Mouse (Mus musculus) gastrocnemius, postnatal 14 days (tissue): ENCODE results near the gene 1700061G19Rik. TPM values are rescaled to one million over a fixed set of nuclear protein-coding genes. Genes with fewer than 3 reads are reported as not detected.
"Not testable (repeated sequence)": the region's sequence is repeated elsewhere in the genome, so short reads cannot be mapped to it uniquely, and the experiment has no call there.

ENCODE experiments used
- DNase-seq: peaks from one replicate; pipeline ENCODE4 v3.0.0; 2021; ENCODE audit warnings: mixed read lengths
- intact Hi-C: fragments of 180-260 bp; cut with DNase I; formaldehyde crosslinking; loops from one replicate; pipeline ENCODE4 v1.15.1; 2025; ENCODE audit warnings: low total_unique reads
- total RNA-seq, 2 experiments: library from RNA; stranded (reverse); gene quantifications; 2 replicates each; pipeline ENCODE4 v1.2.3; 2021

The 1700061G19Rik gene
- total RNA-seq, 2 experiments from 2014 or later, result not detected

- DNase-seq, intact Hi-C loops: not testable (repeated sequence)
Measured at GRCm38 (mm10) chr17:56909764-56910163, 34.5 kb downstream of the 1700061G19Rik start.

GRCm38 (mm10) chr17:56913023-56913422, 37.7 kb downstream of the 1700061G19Rik start:
- intact Hi-C loops, result no loop called here
- no peak for DNase-seq

DNA sequence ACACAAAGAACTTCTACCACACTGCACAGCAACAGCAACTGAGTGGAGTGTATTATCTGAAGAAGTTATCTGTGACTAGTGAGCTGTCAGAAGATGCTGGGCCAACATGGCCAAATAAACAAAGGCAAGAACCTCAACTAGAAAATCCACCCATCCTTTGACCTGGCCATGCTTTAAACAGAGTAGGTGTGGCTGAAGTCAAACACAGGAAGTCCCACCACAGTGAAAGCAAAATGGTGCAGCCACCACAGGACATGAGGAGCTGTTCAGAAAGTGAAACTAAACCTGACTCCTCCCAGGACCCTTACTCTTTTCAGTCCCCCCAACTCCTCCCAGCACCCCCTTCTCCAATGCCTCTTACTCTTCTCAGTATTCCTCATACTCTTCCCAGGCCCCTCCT, 38.2 kb downstream of the 1700061G19Rik start:
- no peak for DNase-seq
- intact Hi-C loops, result no loop called here

GRCm38 (mm10) chr17:56917166-56917565, 41.9 kb downstream of the 1700061G19Rik start:
- intact Hi-C loops, result no loop called here
- no peak for DNase-seq

DNA sequence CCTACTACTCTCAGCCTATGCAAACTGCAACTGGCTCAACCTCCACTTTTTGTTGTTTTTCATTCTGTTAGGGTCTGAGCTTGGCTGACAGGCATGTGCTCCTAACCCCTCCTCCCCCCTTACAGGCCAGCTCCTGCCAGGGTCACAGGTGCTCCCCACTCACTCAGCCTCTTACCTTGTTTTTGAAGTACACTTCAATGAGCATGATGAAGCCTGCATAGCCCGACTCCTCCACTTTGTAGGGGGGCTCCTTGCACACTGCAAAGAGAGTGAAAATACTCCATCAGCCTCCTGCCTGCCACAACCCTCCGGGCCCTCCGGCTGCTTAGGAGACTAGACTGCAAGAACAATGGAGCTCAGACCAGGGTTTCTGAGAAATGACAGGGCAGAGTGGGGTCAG, 44.4 kb downstream of the 1700061G19Rik start:
- DNase-seq, result no peak
- intact Hi-C loops, result no loop called here

GRCm38 (mm10) chr17:56925998-56926397, 50.7 kb downstream of the 1700061G19Rik start:
- no peak for DNase-seq
- intact Hi-C loops, result no loop called here

- intact Hi-C loops, result no loop called here
Measured at GRCm38 (mm10) chr17:56929101-56929500, 53.8 kb downstream of the 1700061G19Rik start.

DNA sequence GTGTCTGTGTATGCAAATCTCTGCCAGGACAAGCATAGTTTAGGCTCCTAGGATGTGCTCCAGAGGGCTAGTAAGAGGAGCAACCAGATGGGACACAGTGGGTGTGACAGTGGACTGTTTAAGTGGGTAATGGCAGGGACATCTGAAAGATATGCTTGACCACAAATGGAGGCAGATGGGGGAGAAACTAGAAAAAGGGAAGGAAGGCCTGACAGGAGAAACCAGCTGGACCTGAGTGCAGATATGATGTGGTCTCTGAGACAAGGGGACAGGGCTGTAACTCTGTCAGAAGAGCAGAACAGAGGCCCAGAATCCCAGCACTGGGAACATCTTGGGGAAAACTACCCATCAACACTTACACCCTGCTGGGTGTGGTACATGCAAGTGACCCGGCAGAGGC, 54.3 kb downstream of the 1700061G19Rik start:
- no peak for DNase-seq
- intact Hi-C loops, result no loop called here

More at GRCm38 (mm10) chr17:56929101-56929500, 53.8 kb downstream of the 1700061G19Rik start:
- DNase-seq, result no peak

- intact Hi-C loops, result no loop called here
- DNase-seq, result no peak
Measured at GRCm38 (mm10) chr17:56930026-56930425, 54.7 kb downstream of the 1700061G19Rik start.

- intact Hi-C loops, result no loop called here
Measured at GRCm38 (mm10) chr17:56933395-56933794, 58.1 kb downstream of the 1700061G19Rik start.

DNA sequence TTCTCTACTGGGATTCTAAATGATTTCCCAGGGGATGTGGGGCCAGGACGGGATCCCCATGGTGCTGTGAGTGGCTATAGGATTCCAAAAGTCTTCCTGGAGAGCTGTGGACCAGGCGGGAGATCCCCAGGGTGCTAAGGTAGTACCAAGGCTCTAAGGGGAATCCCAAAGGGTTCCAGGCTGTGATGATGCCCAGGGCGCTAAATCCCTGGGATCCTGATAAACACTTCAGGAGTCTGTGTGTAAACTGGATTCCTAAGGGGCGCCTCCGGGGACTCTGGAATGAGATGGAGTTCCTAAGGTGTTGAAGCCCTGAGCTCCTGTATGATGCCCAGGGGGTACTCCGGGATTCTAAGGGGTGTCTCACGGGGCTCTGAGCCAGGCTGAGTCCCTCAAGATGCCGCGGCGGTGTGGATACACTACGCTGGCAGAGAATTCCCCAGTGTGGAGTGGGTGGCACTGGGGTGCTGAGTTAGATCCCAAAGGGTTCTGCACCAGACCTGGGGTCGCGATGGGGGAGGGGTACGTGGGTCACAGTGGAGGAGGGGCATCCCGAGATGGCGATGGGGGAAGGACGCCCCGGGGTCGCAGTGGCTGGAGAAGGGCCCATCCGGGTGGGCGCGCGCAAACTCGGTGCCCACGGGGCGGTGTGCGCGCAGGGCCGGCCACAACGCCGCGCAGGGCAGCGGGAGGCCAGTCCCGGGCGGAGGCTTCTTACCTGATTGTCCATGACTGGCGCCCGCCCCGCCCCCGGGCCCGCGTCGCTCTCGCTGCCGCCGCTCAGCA, 59.5 kb downstream of the 1700061G19Rik start:
- intact Hi-C loops, result loop anchor here (5.0 kb wide), 1 partner anchor 37 kb away; no protein-coding TSS in a partner anchor
- no peak for DNase-seq

More at GRCm38 (mm10) chr17:56933395-56933794, 58.1 kb downstream of the 1700061G19Rik start:
- DNase-seq, result no peak

DNA sequence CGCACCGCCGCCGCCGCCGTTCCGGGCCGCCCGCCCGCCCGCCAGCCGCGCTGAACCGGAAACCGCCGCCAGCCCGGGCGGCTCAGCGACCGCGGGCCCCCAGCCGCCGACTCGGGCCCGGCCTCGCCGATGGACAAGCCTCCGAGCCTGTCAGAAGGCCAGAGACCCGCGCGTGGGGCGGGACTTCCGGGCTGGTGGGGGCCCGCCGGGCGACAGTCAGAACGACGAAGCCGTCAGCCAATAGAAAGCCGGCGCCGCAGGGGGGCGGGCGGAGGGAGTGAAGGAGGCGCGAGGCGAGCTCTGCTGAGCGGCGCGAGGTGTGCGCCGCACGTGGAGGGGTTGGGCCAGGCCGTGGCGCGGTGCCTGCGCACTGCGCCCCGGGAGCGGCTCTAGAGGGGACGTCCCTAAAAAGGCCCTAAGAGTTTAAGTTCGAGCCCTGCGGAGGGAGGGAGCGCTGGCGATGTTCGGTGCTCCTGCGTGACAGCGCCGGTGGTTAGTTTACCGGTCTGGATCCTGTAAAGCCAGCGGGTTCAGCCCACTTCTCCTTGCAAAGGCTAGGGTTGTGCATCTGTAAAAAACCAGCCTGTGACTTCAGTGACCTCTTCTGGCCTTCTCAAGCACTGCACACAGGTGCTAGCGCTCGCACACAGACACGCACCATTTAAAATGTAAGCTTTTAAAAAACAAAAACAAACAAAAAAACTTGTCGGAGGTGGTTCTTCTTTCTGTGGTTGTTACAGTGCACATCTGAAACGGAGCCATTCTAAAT, 60.3 kb downstream of the 1700061G19Rik start, which contains the start of gene Mllt1:
TSS of gene Mllt1 (minus strand) at position 53 of the 769 bp plus-strand sequence.
- DNase-seq, result peak; percentile 99
- intact Hi-C loops, result loop anchor here (5.0 kb wide), 1 partner anchor 38 kb away; no protein-coding TSS in a partner anchor

DNA sequence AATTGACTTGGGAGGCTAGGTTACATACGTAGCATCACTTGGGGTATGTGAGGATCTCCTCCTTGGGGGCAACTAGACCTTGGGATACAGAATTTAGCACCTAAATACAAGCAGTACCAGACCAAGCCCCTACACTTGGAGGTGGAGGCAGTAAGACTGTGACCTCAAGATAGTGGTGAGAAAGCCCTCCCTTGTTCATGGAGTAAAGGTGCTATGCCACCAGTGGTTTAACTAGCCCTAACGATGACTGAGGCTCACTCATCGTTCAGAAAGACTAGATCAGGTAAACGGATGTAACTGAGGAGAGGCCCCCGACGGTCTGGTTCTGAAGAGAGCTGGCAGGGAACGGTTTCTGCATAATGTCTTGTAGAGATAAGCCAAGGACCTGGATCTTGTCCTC, 61.5 kb downstream of the 1700061G19Rik start:
- no peak for DNase-seq
- intact Hi-C loops, result loop anchor here (5.0 kb wide), 1 partner anchor 39 kb away; no protein-coding TSS in a partner anchor

Other genes with a start within 250 kb of the 1700061G19Rik start
- gene Lonp1, start 248.6 kb upstream of the 1700061G19Rik start, total RNA-seq, result 10 to 100 TPM; 50.3 to 54.5 TPM
- gene Catsperd, start 247.3 kb upstream of the 1700061G19Rik start, total RNA-seq, result not detected
- 10 to 100 TPM; 34.2 to 35.1 TPM for gene Ranbp3, start 202.2 kb upstream of the 1700061G19Rik start, total RNA-seq
- 100 to 1,000 TPM; 433 to 458 TPM for gene Ndufa11, start 157.7 kb upstream of the 1700061G19Rik start, total RNA-seq
- 1 to 10 TPM; 5.4 to 5.8 TPM for gene Vmac, start 157.5 kb upstream of the 1700061G19Rik start, total RNA-seq
- 1 to 10 TPM in 1 of 2 experiments, under 1 TPM in 1; 0.47 to 1.4 TPM for gene Nrtn, start 117.9 kb upstream of the 1700061G19Rik start, total RNA-seq
- 10 to 100 TPM; 12.9 to 13.2 TPM for gene Dus3l, start 110.7 kb upstream of the 1700061G19Rik start, total RNA-seq
- under 1 TPM in 1 of 2 experiments, not detected in 1; 0.14 TPM for gene Prr22, start 105.2 kb upstream of the 1700061G19Rik start, total RNA-seq
- 1 to 10 TPM; 3.3 to 4.7 TPM for gene Rfx2, start 44.5 kb upstream of the 1700061G19Rik start, total RNA-seq
- not detected for gene Acsbg2, start 1.0 kb upstream of the 1700061G19Rik start, total RNA-seq
- gene Mllt1, start 59.9 kb downstream of the 1700061G19Rik start, total RNA-seq, result 10 to 100 TPM; 13.9 to 17.1 TPM
- gene Acer1, start 106.6 kb downstream of the 1700061G19Rik start, total RNA-seq, result not detected
- 10 to 100 TPM; 32.7 to 33.3 TPM for gene Clpp, start 114.8 kb downstream of the 1700061G19Rik start, total RNA-seq
- gene Alkbh7, start 121.9 kb downstream of the 1700061G19Rik start, total RNA-seq, result 10 to 100 TPM; 23.3 to 25.2 TPM
- gene Pspn, start 124.5 kb downstream of the 1700061G19Rik start, total RNA-seq, result not detected
- 10 to 100 TPM; 20.6 to 23.6 TPM for gene Gtf2f1, start 135.8 kb downstream of the 1700061G19Rik start, total RNA-seq
- gene Gm17949, start 136.0 kb downstream of the 1700061G19Rik start, total RNA-seq, result not detected
- 10 to 100 TPM; 31.9 to 36.4 TPM for gene Khsrp, start 156.0 kb downstream of the 1700061G19Rik start, total RNA-seq
- not detected for gene Slc25a41, start 166.2 kb downstream of the 1700061G19Rik start, total RNA-seq
- under 1 TPM; 0.53 to 0.68 TPM for gene Crb3, start 183.6 kb downstream of the 1700061G19Rik start, total RNA-seq
- 10 to 100 TPM; 31.7 to 38.2 TPM for gene Slc25a23, start 184.4 kb downstream of the 1700061G19Rik start, total RNA-seq
- gene Dennd1c, start 203.0 kb downstream of the 1700061G19Rik start, total RNA-seq, result under 1 TPM; 0.51 to 0.58 TPM
- gene Tubb4a, start 212.3 kb downstream of the 1700061G19Rik start, total RNA-seq, result 1 to 10 TPM; 1.5 to 3.3 TPM
- 1 to 10 TPM in 1 of 2 experiments, under 1 TPM in 1; 0.82 to 1.0 TPM for gene Tnfsf9, start 229.8 kb downstream of the 1700061G19Rik start, total RNA-seq